Mouse (Mus musculus) myocyte (in vitro differentiated cells): ENCODE measurements around the gene Tex21. TPM values are rescaled to one million over a fixed set of nuclear protein-coding genes. Genes with fewer than 3 reads are reported as not detected.

ENCODE experiments used
- H3K27me3 ChIP-seq: one replicate; pipeline ENCODE4 v1.6.1; 2011; ENCODE audit not compliant: control insufficient read depth, insufficient read depth, insufficient read length
- H3K36me3 ChIP-seq: one replicate; pipeline ENCODE4 v1.6.1; 2011; ENCODE audit not compliant: control insufficient read depth, insufficient read depth
- H3K4me2 ChIP-seq: one replicate; pipeline ENCODE4 v1.6.1; 2011; ENCODE audit warnings: low read depth, control low read depth
- H3K4me3 ChIP-seq: one replicate; pipeline ENCODE4 v1.5.1; 2011; ENCODE audit warnings: mild to moderate bottlenecking, control low read depth, moderate library complexity
- H3K79me2 ChIP-seq: one replicate; pipeline ENCODE4 v1.6.1; 2011; ENCODE audit not compliant: control insufficient read depth, insufficient read depth
- H3ac ChIP-seq: one replicate; pipeline ENCODE4 v1.6.1; 2011; ENCODE audit not compliant: control insufficient read depth, insufficient read length
- CEBPB ChIP-seq: IDR thresholded peaks from 2 replicates; pipeline ENCODE4 v1.6.1; 2011; ENCODE audit warnings: mild to moderate bottlenecking, moderate library complexity; ENCODE audit not compliant: poor library complexity, insufficient read depth, severe bottlenecking
- E2F4 ChIP-seq: IDR thresholded peaks from one replicate; pipeline ENCODE4 v1.6.1; 2011; ENCODE audit warnings: mild to moderate bottlenecking, control low read depth, moderate library complexity; ENCODE audit not compliant: insufficient read depth
- MAX ChIP-seq: IDR thresholded peaks from one replicate; pipeline ENCODE4 v1.6.1; 2011; ENCODE audit warnings: low read depth, mild to moderate bottlenecking, control low read depth
- MYOD1 ChIP-seq, 3 experiments: IDR thresholded peaks; one replicate each; pipeline ENCODE4 v1.6.1; 2011; ENCODE audit warnings: control low read depth in 2 of 3, low read depth in 2 of 3, mild to moderate bottlenecking in 2 of 3, moderate library complexity in 1 of 3; ENCODE audit not compliant: insufficient read length in 2 of 3, control insufficient read depth in 1 of 3
- MYOG ChIP-seq, 3 experiments: IDR thresholded peaks; one replicate each; pipeline ENCODE4 v1.6.1; 2011; ENCODE audit warnings: control low read depth in 2 of 3, low read depth in 2 of 3, mild to moderate bottlenecking in 2 of 3; ENCODE audit not compliant: insufficient read length in 2 of 3, control insufficient read depth in 1 of 3, insufficient read depth in 1 of 3
- POLR2A ChIP-seq: IDR thresholded peaks from one replicate; pipeline ENCODE4 v1.6.1; 2011; ENCODE audit warnings: low read depth, mild to moderate bottlenecking, control low read depth, moderate library complexity; ENCODE audit not compliant: insufficient read length
- POLR2AphosphoS2 ChIP-seq: IDR thresholded peaks from one replicate; pipeline ENCODE4 v1.6.1; 2011; ENCODE audit warnings: low read depth, control low read depth; ENCODE audit not compliant: insufficient read length
- REST ChIP-seq: IDR thresholded peaks from one replicate; pipeline ENCODE4 v1.6.1; 2011; ENCODE audit warnings: mild to moderate bottlenecking, control low read depth, moderate library complexity; ENCODE audit not compliant: insufficient read depth, insufficient read length
- SRF ChIP-seq: IDR thresholded peaks from one replicate; pipeline ENCODE4 v1.6.1; 2011; ENCODE audit warnings: low read depth; ENCODE audit not compliant: control insufficient read depth, insufficient read length
- TCF12 ChIP-seq: IDR thresholded peaks from one replicate; pipeline ENCODE4 v1.6.1; 2011; ENCODE audit warnings: mild to moderate bottlenecking, control low read depth; ENCODE audit not compliant: poor library complexity, insufficient read depth, severe bottlenecking
- TCF3 ChIP-seq: IDR thresholded peaks from one replicate; pipeline ENCODE4 v1.6.1; 2011; ENCODE audit warnings: low read depth, control low read depth; ENCODE audit not compliant: insufficient read length
- USF1 ChIP-seq: IDR thresholded peaks from one replicate; pipeline ENCODE4 v1.6.1; 2011; ENCODE audit warnings: low read depth, mild to moderate bottlenecking, control low read depth, moderate library complexity
- polyA plus RNA-seq: library from polyadenylated mRNA; unstranded; fragments of >200 nt; fragmentation: generic; extraction: Trizol; gene quantifications from one replicate; pipeline ENCODE4 v1.2.1, GENCODE M21; 2012; ENCODE audit warnings: missing spikeins

The Tex21 gene
- polyA plus RNA-seq, 1 experiment: not detected

- Histone ChIP-seq H3K36me3 (no peaks in the 10 kb centered on the region), H3K4me2 (no peak overlapping the region), H3K27me3 (no peaks in the 10 kb centered on the region), H3K4me3 (no peak overlapping the region), H3K79me2 (peaks cover 60% of the 10 kb centered on the region), H3ac (no peak overlapping the region)
- no peak for TF ChIP-seq USF1
- no peak for TF ChIP-seq E2F4
- TF ChIP-seq SRF: no peak
- TF ChIP-seq MAX: no peak
- no peak for TF ChIP-seq TCF3
- no peak for TF ChIP-seq POLR2AphosphoS2
- no peak for TF ChIP-seq CEBPB
- TF ChIP-seq MYOG (IDR thresholded peaks at IDR 0.05; ENCODE audit: control insufficient read depth in 1 of 3, insufficient read depth in 1 of 3, insufficient read length in 2 of 3, low read depth in 2 of 3): no peak
- TF ChIP-seq POLR2A: no peak
- no peak for TF ChIP-seq REST
- TF ChIP-seq TCF12: no peak
- no peak for TF ChIP-seq MYOD1 (IDR thresholded peaks at IDR 0.05; ENCODE audit: control insufficient read depth in 1 of 3, insufficient read length in 2 of 3, low read depth in 2 of 3)
Observed at GRCm38 (mm10) chr12:76261556-76261955, 15.0 kb upstream of the Tex21 start.

- TF ChIP-seq USF1 (no peak), POLR2AphosphoS2 (no peak), TCF3 (no peak), E2F4 (no peak)
- Histone ChIP-seq H3K36me3 (no peaks in the 10 kb centered on the region), H3ac (no peak overlapping the region), H3K4me3 (no peak overlapping the region), H3K27me3 (no peaks in the 10 kb centered on the region), H3K79me2 (peaks cover 65% of the 10 kb centered on the region), H3K4me2 (no peak overlapping the region)
Observed at GRCm38 (mm10) chr12:76260673-76261072, 14.1 kb upstream of the Tex21 start.

- Histone ChIP-seq H3K36me3 (no peaks in the 10 kb centered on the region), H3K79me2 (peaks cover 53% of the 10 kb centered on the region), H3K4me2 (peak overlapping the region; percentile 96), H3ac (peak overlapping the region; percentile 39), H3K27me3 (no peaks in the 10 kb centered on the region), H3K4me3 (peak overlapping the region; percentile 95)
- no peak for TF ChIP-seq POLR2AphosphoS2
- no peak for TF ChIP-seq POLR2A
- no peak for TF ChIP-seq CEBPB
- TF ChIP-seq USF1: no peak
- no peak for TF ChIP-seq MYOG (IDR thresholded peaks at IDR 0.05; ENCODE audit: control insufficient read depth in 1 of 3, insufficient read depth in 1 of 3, insufficient read length in 2 of 3, low read depth in 2 of 3)
Observed at GRCm38 (mm10) chr12:76256114-76256843, 9.7 kb upstream of the Tex21 start.

GRCm38 (mm10) chr12:76255499-76255875, 8.9 kb upstream of the Tex21 start:
- H3K27me3 ChIP-seq: no peaks in the 10 kb centered on the region
- TF ChIP-seq TCF12: no peak
- peak overlapping the region; percentile 39 for H3ac ChIP-seq
- peaks cover 48% of the 10 kb centered on the region for H3K79me2 ChIP-seq
- H3K36me3 ChIP-seq: no peaks in the 10 kb centered on the region
- H3K4me2 ChIP-seq: peak overlapping the region; percentile 96
- H3K4me3 ChIP-seq: peak overlapping the region; percentile 95

- peak within 1 kb of the TSS; percentile 96 for H3K4me2 ChIP-seq
- peak within 1 kb of the TSS; percentile 39 for H3ac ChIP-seq
- peaks cover 42% of the 10 kb centered on the region for H3K79me2 ChIP-seq
- H3K27me3 ChIP-seq: no peaks in the 10 kb centered on the region
- TF ChIP-seq TCF3 (no peak), MAX (peak; percentile 59), MYOD1 (IDR thresholded peaks at IDR 0.05; ENCODE audit: control insufficient read depth in 1 of 3, insufficient read length in 2 of 3, low read depth in 2 of 3) (no peak), POLR2A (peak; percentile 46), REST (no peak), USF1 (peak; percentile 78), E2F4 (peak; percentile 72), SRF (no peak), TCF12 (no peak), POLR2AphosphoS2 (peak; percentile 49)
- peak within 1 kb of the TSS; percentile 95 for H3K4me3 ChIP-seq
- no peaks in the 10 kb centered on the region for H3K36me3 ChIP-seq
Observed at GRCm38 (mm10) chr12:76254725-76255498, 8.4 kb upstream of the Tex21 start, which contains the start of gene Mthfd1. TSS of gene Mthfd1 (plus strand) at chr12:76255298.
